18 mouse cellular contexts compared by ENCODE assay signal in the genomic region with DNA sequence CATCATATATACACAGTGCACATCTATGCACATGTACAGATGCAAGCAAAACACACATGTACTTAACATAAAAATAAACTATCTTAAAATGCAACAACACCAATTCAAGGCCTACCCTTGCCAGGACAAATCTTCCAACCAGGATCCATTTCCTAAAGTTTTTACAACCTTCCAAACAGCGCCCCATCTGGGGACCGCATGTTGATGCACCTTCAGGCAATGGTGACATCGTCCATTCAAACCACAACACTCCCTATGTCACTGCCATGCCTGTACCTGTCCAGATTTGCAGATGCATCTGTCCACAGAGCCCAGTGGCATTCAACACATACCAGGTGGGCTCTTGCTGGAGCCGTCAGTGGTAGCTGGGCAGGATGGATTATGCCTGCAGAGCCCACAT. TPM values are rescaled to one million over a fixed set of nuclear protein-coding genes. Genes with fewer than 3 reads are reported as not detected.
DNase-seq lines count a peak whose midpoint lies in the region; ATAC-seq and TF ChIP-seq lines count a peak whose summit lies in the region.
"Had no signal": no experiment of that assay in that cellular context is flagged by ENCODE, and none has a peak within 500 bp of the region (broad histone marks: within the 10 kb centered on the region; RNA-seq: fewer than 3 reads in every experiment).

No protein-coding gene starts in this region.

- intact Hi-C loops in heart, adult 2 months (cut with DNase I): no loop called here

- peaks cover 6% of the 10 kb centered on the region; the same call in 1 of the 2 replicates for H3K4me1 ChIP-seq in heart, embryonic 12.5 days (replicated peaks)
- no peaks in the 10 kb centered on the region for H3K4me1 ChIP-seq in heart, adult 2 months (ENCODE audit: control insufficient read depth, insufficient read depth, low read length)
- 0 out of 2 replicates have a peak, but pooled peaks cover 4% of the 10 kb centered on the region for H3K4me1 ChIP-seq in E14TG2a.4 (replicated peaks; ENCODE audit: low read depth, low read length)
- H3K4me1 ChIP-seq in forebrain, embryonic 11.5 days (replicated peaks; ENCODE audit: control insufficient read depth, insufficient read depth, low read length): no peaks in the 10 kb centered on the region
- H3K4me1 ChIP-seq: embryonic facial prominence, embryonic 13.5 days; hindbrain, embryonic 15.5 days had no signal

- no peak overlapping the region for H3K9ac ChIP-seq in heart, embryonic 12.5 days
- no peak overlapping the region for H3K9ac ChIP-seq in heart, adult 2 months (ENCODE audit: low read depth, low read length)
- no peak overlapping the region for H3K9ac ChIP-seq in forebrain, embryonic 11.5 days (ENCODE audit: low read length)
- H3K9ac ChIP-seq: embryonic facial prominence, embryonic 13.5 days; heart, embryonic 13.5 days; hindbrain, embryonic 15.5 days had no signal

- no peak overlapping the region for H3K27ac ChIP-seq in heart, embryonic 12.5 days (ENCODE audit: poor library complexity, severe bottlenecking)
- no peak overlapping the region for H3K27ac ChIP-seq in heart, adult 2 months
- H3K27ac ChIP-seq in forebrain, embryonic 11.5 days (ENCODE audit: low read depth, low read length): no peak overlapping the region
- H3K27ac ChIP-seq: embryonic facial prominence, embryonic 13.5 days; heart, embryonic 13.5 days; hindbrain, embryonic 15.5 days had no signal

- peaks cover 16% of the 10 kb centered on the region for H3K9me3 ChIP-seq in heart, embryonic 12.5 days (replicated peaks)
- no peaks in the 10 kb centered on the region for H3K9me3 ChIP-seq in E14TG2a.4 (ENCODE audit: low read length)
- no peaks in the 10 kb centered on the region for H3K9me3 ChIP-seq in forebrain, embryonic 11.5 days (ENCODE audit: control insufficient read depth, low read length)
- H3K9me3 ChIP-seq: embryonic facial prominence, embryonic 13.5 days had no signal

- WGBS in heart, embryonic 12.5 days: 69% methylated on average over 4 of the region's 4 CpGs
- WGBS in heart, adult 2 months: 75% methylated on average over 4 of the region's 4 CpGs
- 75% methylated on average over 4 of the region's 4 CpGs for WGBS in forebrain, embryonic 11.5 days

- TF ChIP-seq EP300 in heart, adult 2 months (IDR thresholded peaks at IDR 0.05; ENCODE audit: insufficient read depth, low read depth, low read length): no peak

- no peak for TF ChIP-seq POLR2A in heart, adult 2 months (IDR thresholded peaks at IDR 0.05; ENCODE audit: insufficient read depth, low read depth, low read length)

- no peak for TF ChIP-seq CTCF in heart, adult 2 months (IDR thresholded peaks at IDR 0.05)
- peak; percentile 52 for TF ChIP-seq CTCF in E14TG2a.4 (conservative IDR thresholded peaks at IDR 0.05; ENCODE audit: low read length)

- H3K27me3 ChIP-seq in heart, embryonic 12.5 days (replicated peaks): peaks cover 52% of the 10 kb centered on the region
- peaks cover 1% of the 10 kb centered on the region; the same call in 1 of the 2 replicates for H3K27me3 ChIP-seq in heart, adult 2 months (ENCODE audit: control insufficient read depth, insufficient read depth, low read length)
- H3K27me3 ChIP-seq in E14TG2a.4 (ENCODE audit: insufficient read depth, low read length): peaks cover 17% of the 10 kb centered on the region
- H3K27me3 ChIP-seq in forebrain, embryonic 11.5 days (ENCODE audit: control insufficient read depth, insufficient read depth, low read length): no peaks in the 10 kb centered on the region
- H3K27me3 ChIP-seq: embryonic facial prominence, embryonic 13.5 days; hindbrain, embryonic 15.5 days had no signal

- H3K79me2 ChIP-seq in heart, adult 2 months (replicated peaks; ENCODE audit: control insufficient read depth, insufficient read depth, low read length): no peaks in the 10 kb centered on the region

- no peaks in the 10 kb centered on the region for H3K36me3 ChIP-seq in heart, embryonic 12.5 days
- no peaks in the 10 kb centered on the region for H3K36me3 ChIP-seq in heart, adult 2 months (ENCODE audit: control insufficient read depth, insufficient read depth, low read length)
- H3K36me3 ChIP-seq in E14TG2a.4 (ENCODE audit: insufficient read depth, low read length): no peaks in the 10 kb centered on the region
- no peaks in the 10 kb centered on the region for H3K36me3 ChIP-seq in forebrain, embryonic 11.5 days (ENCODE audit: control insufficient read depth, insufficient read depth, low read length)
- H3K36me3 ChIP-seq: embryonic facial prominence, embryonic 13.5 days; heart, embryonic 13.5 days; hindbrain, embryonic 15.5 days had no signal

- no peak overlapping the region for H3K4me3 ChIP-seq in heart, embryonic 12.5 days
- H3K4me3 ChIP-seq in heart, adult 2 months: no peak overlapping the region
- no peak overlapping the region for H3K4me3 ChIP-seq in E14TG2a.4 (replicated peaks; ENCODE audit: low read length)
- no peak overlapping the region for H3K4me3 ChIP-seq in forebrain, embryonic 11.5 days (ENCODE audit: low read depth, low read length)
- H3K4me3 ChIP-seq: embryonic facial prominence, embryonic 13.5 days; heart, embryonic 13.5 days; hindbrain, embryonic 15.5 days had no signal

- DNase-seq in heart, adult 2 months: no peak
- DNase-seq in R1 (ENCODE audit: low read depth, low spot score): peak; percentile 66
- no peak for DNase-seq in spleen, adult 18-20 months
- no peak for DNase-seq in cerebellum, adult 9-10 months
- no peak for DNase-seq in forebrain, embryonic 11.5 days (ENCODE audit: low spot score)
- DNase-seq: adrenal gland, postnatal 10 days; cerebellum, adult 11 months; cerebellum, adult 8-10 months; cerebellum, postnatal 25 days; heart, adult 18-20 months; heart, postnatal 36 days had no signal

- peak; percentile 11; the same call in 1 of the 2 replicates for ATAC-seq in heart, embryonic 12.5 days (ENCODE audit: insufficient number of reproducible peaks, low FRiP score)
- ATAC-seq in forebrain, embryonic 11.5 days (replicated peaks; ENCODE audit: low FRiP score): no peak
- ATAC-seq: forebrain, embryonic 14.5 days; intestine, embryonic 16.5 days had no signal

- no peak overlapping the region for H3K4me2 ChIP-seq in heart, embryonic 12.5 days
- H3K4me2 ChIP-seq in forebrain, embryonic 11.5 days (ENCODE audit: low read depth, low read length, severe bottlenecking): no peak overlapping the region
- H3K4me2 ChIP-seq: embryonic facial prominence, embryonic 13.5 days; heart, embryonic 13.5 days; hindbrain, embryonic 15.5 days had no signal

RNA-seq across cellular contexts. Expression of a gene that starts 12.9 kb away (rescaled TPM):
- 6.5 and 7.0 TPM in 2 replicates for polyA plus RNA-seq in heart, embryonic 12.5 days (2016; fragmentation: Nextera tagmentation; extraction: Ambion mirVana)
- 1 to 10 TPM; 7.7 to 8.7 TPM for total RNA-seq in heart, adult 2 months (2021)
- 4.0 TPM in 2 replicates for polyA plus RNA-seq in heart, adult 2 months (2012; rRNA removed)
- 8.5 and 9.1 TPM in 2 replicates for polyA plus RNA-seq in forebrain, embryonic 11.5 days (2014; fragmentation: Nextera tagmentation; extraction: Ambion mirVana)

RNA-seq across cellular contexts. Expression of a gene that starts 12.9 kb away (rescaled TPM):
- polyA plus RNA-seq in heart, embryonic 12.5 days (2016; fragmentation: Nextera tagmentation; extraction: Ambion mirVana): 96.2 and 101 TPM in 2 replicates
- 10 to 100 TPM; 77.6 to 88.1 TPM for total RNA-seq in heart, adult 2 months (2021)
- polyA plus RNA-seq in heart, adult 2 months (2012; rRNA removed): 15.8 and 25.5 TPM in 2 replicates
- 58.6 and 65.3 TPM in 2 replicates for polyA plus RNA-seq in forebrain, embryonic 11.5 days (2014; fragmentation: Nextera tagmentation; extraction: Ambion mirVana)

RNA-seq across cellular contexts. Expression of a gene that starts 13.1 kb away (rescaled TPM):
- 15.0 and 15.5 TPM in 2 replicates for polyA plus RNA-seq in heart, embryonic 12.5 days (2016; fragmentation: Nextera tagmentation; extraction: Ambion mirVana)
- 10 to 100 TPM; 11.5 to 14.7 TPM for total RNA-seq in heart, adult 2 months (2021)
- polyA plus RNA-seq in heart, adult 2 months (2012; rRNA removed): 4.4 and 15.9 TPM in 2 replicates
- 25.6 and 30.3 TPM in 2 replicates for polyA plus RNA-seq in forebrain, embryonic 11.5 days (2014; fragmentation: Nextera tagmentation; extraction: Ambion mirVana)

RNA-seq across cellular contexts. Expression of a gene that starts 36.4 kb away (rescaled TPM):
- polyA plus RNA-seq in heart, embryonic 12.5 days (2016; fragmentation: Nextera tagmentation; extraction: Ambion mirVana): 9.1 and 11.2 TPM in 2 replicates
- 10 to 100 TPM; 29.6 to 30.7 TPM for total RNA-seq in heart, adult 2 months (2021)
- polyA plus RNA-seq in heart, adult 2 months (2012; rRNA removed): 7.4 and 11.2 TPM in 2 replicates
- polyA plus RNA-seq in forebrain, embryonic 11.5 days (2014; fragmentation: Nextera tagmentation; extraction: Ambion mirVana): 18.7 and 19.7 TPM in 2 replicates

RNA-seq across cellular contexts. Expression of a gene that starts 38.3 kb away (rescaled TPM):
- 2.1 and 2.7 TPM in 2 replicates for polyA plus RNA-seq in heart, embryonic 12.5 days (2016; fragmentation: Nextera tagmentation; extraction: Ambion mirVana)
- not detected for total RNA-seq in heart, adult 2 months (2021)
- 0.04 TPM in 1 of 2 replicates, not detected in the other for polyA plus RNA-seq in heart, adult 2 months (2012; rRNA removed)
- polyA plus RNA-seq in forebrain, embryonic 11.5 days (2014; fragmentation: Nextera tagmentation; extraction: Ambion mirVana): 1.5 and 2.2 TPM in 2 replicates
- total RNA-seq: heart, adult 18-20 months had no signal
